Mouse (Mus musculus): Measurements from ENCODE around the gene Fpgs. TPM values are rescaled to one million over a fixed set of nuclear protein-coding genes. Genes with fewer than 3 reads are reported as not detected.
A peak's percentile ranks its signal among the peaks of the same experiment; 100 is the strongest.

Gene Fpgs
- total RNA-seq, 4 experiments from 2014 or later: 10.8 to 22.2 (median 18.7) TPM

DNA sequence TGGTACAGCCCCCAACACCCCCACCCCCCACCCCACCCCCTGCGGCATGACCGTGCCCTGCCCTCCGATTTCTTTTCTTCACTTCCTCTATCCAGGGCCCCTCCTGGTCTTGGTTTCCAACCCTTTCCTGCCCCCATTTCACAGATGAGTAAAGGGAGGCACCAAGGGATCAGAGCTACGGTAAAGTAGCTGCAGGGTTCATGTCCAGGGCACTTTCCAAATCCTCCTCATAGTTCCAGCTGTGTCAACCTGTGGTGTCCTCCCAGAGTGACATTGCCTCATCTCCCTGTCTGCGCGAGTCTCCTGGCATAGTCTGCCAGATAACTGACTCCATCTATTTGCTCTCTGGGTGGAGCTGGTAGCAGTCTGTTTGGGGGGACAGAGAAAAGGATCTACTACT lies 38.1 kb downstream of the Fpgs start:
- no peak for DNase-seq

GRCm38 (mm10) chr2:32665345-32665744 lies 38.6 kb downstream of the Fpgs start:
- no peak for DNase-seq

DNA sequence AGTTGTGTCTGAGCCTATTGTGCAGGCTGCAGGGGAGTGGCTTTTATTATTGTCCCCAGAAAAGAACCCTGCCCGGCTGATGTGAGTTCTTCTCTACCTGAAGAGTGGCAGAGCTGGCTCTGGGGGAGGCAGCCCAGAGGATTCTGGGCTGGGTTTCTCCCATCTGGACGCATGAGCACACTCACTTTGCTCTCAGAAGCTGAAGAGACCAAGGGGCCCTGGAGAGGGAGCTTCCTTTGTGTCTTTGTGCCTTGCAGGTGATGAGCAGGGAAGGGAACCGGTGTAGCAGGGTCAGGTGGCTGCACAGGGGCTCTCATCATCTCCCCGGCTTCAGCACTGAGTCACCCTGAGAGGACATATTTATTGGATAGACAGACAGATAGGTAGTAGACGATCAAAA lies 41.7 kb downstream of the Fpgs start:
- no peak for DNase-seq

DNA sequence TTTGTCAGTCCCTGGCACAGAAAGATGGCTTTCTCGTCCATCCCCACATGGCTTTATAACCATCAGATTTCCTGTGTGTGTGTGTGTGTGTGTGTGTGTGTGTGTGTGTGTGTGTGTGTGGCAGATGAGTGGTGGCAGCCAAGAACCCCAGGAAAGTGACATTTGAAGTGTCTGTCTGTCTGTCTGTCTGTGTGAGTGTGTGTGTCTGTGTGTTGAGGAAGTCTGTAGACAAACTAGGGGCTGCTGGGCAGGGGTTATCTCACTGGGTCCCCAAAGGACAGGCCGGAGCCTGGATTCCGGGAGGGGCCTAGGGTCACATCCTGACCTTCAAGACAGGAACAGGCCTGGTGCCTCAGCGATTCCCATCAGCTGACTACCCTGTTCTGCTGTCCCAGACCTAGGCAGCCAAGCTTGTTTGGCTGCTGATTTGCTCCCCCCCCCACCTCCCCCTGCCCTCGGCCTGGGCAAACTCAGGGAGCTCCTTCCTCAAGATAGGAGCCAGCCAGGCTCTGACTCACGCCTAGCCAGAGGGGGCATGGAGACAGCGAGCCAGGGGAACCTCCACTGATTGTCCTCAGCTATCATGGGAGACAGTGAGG lies 42.3 kb downstream of the Fpgs start:
- peak; percentile 75 for DNase-seq

- no peak for DNase-seq
Measured at GRCm38 (mm10) chr2:32658873-32659272, 45.1 kb downstream of the Fpgs start.

DNA sequence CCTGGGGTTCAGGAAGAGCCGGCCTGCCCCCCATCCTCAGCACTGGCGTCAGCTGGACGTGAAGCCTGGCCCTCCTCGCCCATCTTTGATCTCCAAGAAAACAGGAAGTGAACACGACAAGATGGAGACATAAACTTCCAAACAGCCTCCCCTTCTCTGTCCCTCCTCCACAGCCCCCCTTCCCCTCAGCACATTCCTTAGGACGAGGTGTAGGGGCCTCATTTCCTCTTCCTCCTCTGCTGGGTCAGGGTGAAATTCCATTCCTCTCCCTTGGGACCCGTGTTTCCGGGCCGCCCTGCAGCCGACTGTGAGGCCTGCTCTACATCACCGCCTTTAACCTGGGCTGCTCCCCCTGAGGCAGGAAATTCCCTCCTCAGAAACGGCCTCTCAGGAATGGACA lies 48.1 kb downstream of the Fpgs start:
- DNase-seq: peak; percentile 73

DNA sequence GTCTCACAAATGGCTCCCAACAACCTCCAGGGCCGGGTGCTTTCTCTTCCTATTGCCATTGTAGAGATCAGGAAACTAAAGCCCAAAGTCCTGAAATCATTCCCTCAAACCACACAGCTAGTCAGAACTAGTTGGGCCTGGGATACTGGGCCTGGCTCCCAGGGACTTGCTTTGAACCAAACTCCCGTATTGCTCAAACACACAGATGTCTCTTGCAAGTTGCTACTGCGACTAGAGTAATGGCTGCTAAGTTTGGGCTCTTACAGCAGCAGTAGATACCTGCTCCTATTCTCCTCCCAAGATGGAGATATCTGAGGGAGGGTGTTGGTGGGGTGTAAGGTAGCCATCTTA lies 48.6 kb downstream of the Fpgs start:
- DNase-seq: no peak

DNA sequence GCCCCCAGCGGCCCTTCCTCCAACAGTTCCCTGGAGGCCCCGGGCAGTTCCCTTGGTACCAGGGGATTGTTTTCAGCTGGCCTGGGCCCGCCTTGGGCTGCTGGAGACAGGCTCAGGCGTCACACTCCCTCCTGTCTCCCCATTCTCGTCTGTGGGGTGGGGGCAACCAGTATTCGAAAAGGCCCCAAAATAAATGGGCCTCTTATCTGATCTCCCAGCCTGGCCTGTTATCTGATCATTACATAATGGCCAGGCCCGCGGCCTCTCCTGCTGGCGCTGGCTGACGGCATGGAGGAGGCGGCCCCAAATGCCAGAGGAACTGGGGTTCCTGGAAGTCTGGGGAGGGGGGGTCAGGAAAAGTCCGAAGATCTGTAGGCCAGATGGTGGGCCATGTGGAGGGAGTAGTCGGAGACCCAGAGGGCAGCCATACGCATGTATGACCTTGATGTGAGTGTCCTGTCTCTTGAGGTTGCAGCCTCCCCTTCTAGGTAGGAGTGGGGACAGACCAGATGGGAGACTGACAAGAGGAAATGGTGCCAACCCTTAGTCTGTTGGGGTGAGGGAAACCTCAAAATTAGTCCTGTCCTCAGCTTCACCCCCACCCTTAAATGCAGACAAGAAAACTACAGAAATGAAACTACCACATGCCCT lies 49.1 kb downstream of the Fpgs start:
- DNase-seq: no peak

GRCm38 (mm10) chr2:32653764-32654163 lies 50.2 kb downstream of the Fpgs start:
- no peak for DNase-seq

DNA sequence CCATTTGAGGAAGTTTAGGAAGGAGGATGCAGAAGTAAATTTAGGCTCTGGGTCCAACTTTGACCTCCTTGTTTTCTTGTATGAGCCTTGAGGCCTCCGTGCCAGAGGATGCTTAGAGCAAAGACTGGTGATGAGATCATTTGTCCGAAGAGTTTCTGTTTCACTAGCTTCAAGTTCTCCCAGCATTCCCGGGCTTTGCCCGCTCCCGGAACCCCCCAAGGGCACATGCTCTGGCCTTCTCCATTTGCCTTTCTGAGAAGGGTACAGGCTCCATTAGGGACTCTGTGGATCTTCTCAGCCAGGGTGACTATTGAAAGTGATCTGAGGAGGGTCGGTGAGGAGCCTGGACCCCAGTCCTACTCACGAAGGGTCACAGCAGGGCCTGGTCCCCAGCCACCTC lies 56.6 kb downstream of the Fpgs start:
- DNase-seq: no peak

- peak; percentile 62 for DNase-seq
Measured at GRCm38 (mm10) chr2:32646379-32647056, 57.4 kb downstream of the Fpgs start, which contains the start of gene Eng. TSS of gene Eng (plus strand) at chr2:32646595.

DNA sequence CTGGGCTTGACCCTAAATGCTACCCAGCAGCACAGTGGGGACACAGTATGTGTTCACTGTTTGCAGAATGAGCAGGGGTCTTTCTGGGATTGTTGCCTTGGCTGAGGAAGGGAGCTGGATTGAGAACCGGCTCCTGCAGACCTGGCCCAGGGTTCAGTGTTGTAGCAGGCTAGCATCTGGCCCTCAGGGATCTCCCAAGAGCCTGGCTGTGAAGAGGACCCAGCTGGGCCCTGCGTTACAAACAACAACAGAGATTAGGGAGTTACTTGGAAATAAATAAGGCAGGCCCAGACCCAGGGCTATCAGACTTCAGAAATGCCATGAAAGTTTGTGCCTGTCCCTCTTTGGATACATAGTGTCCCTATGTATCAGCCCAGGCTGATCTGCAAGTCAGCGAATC lies 58.3 kb downstream of the Fpgs start:
- no peak for DNase-seq

DNA sequence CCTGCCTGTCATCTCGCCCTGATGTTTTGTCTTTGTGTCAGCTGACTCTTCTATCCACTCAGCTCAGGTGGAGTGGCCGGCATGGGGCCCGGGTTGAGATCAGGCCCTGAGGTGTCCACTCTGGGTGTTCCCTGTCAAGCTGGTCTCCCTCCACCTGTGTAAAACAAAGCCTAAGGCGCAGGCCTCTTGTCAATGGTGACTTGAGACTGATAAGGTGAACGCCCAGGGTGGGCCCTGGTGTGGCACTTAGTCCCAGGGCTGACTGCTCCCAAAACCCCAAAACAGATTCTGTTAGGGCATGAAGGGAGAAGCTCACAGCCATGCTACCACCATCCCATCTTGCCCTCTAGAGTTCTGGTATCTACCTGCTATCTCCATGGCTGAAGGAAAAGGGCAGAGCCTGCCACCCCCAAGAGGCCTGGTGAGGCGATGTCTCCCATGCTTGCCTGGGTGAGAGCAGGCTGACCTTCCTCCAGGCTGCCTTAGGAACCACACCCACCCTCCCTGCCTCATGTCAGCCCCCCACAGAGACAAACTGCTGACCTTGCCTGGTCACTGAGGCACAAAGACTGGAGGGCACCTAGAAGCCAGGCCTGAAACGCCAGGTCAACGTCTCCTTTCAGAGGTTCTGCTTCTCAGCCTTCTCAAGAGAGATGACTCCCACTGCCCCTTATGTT lies 59.0 kb downstream of the Fpgs start:
- DNase-seq: no peak

DNA sequence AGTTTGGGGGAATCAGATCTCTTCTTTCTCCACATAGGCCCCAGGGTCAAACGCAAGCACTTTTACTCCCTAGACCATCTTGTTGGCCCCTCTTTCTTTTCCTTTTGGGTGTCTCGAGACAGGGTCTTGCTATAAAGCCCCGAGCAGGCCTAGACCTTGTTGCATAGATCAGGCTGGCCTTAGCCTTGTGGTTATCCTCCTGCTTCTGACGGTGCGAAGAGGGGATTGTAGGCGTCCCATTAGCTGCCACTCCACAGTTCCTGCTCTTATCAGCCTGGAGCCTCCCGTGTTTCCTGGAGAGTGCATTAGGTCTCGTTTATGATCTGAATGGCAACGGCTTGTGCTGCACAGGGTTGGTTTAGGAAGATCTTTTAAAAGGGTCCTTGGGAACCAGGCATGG lies 59.9 kb downstream of the Fpgs start:
- no peak for DNase-seq

GRCm38 (mm10) chr2:32642813-32643212 lies 61.1 kb downstream of the Fpgs start:
- DNase-seq: no peak

DNA sequence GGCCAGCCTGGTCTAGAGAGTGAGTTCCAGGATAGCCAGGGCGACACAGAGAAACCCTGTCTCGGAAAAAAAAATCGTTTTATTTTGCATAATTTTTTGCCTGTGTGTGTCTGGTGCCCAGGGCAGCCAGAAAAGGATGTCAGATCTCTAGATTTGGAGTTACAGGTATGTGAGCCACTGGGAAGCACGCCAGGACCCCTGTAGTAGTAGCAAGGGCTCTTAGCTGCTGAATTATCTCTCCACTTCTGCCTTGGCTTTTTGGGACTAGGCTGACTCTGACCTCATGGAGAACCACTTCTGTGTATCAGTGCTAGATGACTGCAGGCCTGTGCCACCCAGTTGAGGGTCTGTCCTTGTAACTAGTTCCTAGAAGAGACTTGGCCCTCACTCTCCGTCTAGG lies 62.1 kb downstream of the Fpgs start:
- no peak for DNase-seq

DNA sequence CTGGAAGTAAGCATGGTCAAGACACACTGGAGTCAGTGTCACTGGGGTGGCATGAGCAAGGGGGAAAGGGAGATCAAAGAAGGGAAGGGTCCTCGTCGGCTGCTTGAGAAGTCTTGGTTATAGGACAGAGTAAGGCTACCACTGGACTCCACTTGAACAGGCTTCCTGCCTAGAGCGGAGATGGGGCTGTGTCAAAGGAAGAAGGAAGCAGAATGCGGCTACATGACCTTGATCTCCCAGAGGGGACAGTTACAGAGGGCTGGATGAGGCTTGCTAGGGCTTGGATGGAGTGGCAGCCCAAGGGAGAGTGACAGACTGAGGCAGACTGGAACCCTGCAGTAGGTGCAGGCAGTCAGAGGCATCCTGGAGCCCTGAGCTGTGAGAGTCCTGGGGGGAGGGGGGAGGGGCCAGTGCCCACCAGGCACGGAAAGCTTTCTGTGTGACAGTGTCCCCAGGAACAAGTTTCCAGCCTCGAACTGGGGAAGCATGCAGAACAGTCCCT lies 63.3 kb downstream of the Fpgs start:
- no peak for DNase-seq

- no peak for DNase-seq
Measured at GRCm38 (mm10) chr2:32639632-32640031, 64.3 kb downstream of the Fpgs start.

DNA sequence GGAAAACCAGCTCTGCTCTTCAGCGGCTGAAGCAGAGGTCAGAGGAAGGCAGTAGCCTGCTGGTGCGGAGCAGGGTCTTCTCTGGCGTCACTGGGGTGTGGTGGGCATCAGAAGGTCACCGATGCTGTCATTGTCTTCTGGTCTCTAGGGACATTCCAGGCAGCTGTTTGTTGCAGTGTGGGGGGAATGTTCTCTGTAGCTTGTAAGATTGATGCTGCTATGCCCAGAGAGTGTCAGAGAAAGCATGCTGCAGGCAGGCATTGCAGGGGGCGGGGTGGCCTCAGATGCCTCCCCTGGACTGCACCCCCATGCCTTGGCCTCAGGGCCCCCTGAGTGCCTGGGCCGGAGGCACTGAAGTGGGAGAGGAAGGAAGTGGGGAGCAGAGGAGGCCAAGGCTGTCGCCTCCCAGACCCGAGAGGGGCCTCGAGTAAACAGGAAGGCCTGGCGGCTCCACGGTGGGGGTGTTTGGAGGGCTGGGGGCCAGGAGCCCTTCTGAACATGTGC lies 66.1 kb downstream of the Fpgs start:
- DNase-seq: peak; percentile 73

GRCm38 (mm10) chr2:32636617-32637016 lies 67.3 kb downstream of the Fpgs start:
- no peak for DNase-seq

DNA sequence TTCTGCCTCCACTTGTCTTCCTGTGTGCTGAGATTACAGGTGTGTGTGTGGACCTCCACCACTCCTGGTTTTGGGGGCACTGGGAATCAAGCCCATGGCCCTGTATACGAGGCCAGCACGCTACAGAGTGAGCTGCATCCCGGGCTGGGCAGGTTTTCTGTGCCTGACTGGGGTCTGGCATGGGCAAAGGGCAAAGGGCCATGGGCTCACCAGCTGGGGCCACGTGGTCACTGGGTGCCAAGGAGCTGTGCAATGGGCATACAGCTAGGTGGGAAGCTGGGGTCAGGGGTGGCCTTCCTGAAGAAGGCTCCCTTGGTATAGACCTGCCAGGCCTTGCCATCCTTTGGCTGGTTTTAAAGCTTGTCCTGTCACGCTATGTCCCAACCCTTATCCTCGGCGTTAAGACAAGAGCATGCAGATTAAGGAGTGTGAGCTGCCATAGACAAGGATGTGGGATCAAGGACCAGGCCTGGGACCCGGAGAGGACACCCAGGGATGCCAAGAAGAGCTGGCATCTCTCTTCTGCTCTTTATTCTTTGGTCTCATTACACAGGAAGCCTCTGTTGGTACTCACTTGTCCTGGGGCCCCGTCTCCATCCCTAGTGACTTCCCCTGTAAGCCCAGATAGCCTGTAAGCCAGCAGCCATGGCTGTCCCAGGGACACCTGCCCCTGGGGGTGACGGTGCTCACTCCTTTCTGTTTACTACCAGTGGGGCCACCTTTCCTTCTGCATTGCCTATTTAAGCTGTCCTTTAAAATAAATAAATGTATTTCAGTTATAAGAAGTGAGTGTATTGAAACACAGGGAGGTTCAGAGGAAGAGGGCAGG lies 69.5 kb downstream of the Fpgs start:
- no peak for DNase-seq

DNA sequence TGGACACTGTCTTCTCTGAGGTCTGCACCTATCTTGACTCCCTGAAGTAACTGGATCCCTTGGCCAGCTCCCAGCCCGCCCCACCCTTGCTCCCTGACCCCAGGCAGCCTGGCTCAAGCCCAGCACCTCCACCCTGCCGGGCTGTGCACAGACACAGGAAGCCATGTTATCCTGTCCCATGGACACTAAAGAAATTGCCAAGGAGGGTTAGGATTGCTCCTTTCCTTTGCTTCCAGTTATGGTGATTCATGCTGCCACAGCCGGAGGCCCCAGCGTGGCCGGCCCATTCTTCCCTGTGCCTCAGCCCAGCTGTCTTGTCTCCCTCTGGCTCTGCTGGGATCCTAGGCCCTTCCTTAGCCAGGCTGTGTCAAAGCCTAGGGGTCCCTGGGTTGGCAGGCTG lies 70.3 kb downstream of the Fpgs start:
- DNase-seq: no peak
